Mouse (Mus musculus): ENCODE data around the gene Ssr1. TPM values are rescaled to one million over a fixed set of nuclear protein-coding genes. Genes with fewer than 3 reads are reported as not detected.
A peak's percentile ranks its signal among the peaks of the same experiment; 100 is the strongest.

Gene Ssr1
- polyA plus RNA-seq (2014; fragmentation: Nextera tagmentation; extraction: Ambion mirVana), result 121 and 124 TPM in 2 replicates

DNA sequence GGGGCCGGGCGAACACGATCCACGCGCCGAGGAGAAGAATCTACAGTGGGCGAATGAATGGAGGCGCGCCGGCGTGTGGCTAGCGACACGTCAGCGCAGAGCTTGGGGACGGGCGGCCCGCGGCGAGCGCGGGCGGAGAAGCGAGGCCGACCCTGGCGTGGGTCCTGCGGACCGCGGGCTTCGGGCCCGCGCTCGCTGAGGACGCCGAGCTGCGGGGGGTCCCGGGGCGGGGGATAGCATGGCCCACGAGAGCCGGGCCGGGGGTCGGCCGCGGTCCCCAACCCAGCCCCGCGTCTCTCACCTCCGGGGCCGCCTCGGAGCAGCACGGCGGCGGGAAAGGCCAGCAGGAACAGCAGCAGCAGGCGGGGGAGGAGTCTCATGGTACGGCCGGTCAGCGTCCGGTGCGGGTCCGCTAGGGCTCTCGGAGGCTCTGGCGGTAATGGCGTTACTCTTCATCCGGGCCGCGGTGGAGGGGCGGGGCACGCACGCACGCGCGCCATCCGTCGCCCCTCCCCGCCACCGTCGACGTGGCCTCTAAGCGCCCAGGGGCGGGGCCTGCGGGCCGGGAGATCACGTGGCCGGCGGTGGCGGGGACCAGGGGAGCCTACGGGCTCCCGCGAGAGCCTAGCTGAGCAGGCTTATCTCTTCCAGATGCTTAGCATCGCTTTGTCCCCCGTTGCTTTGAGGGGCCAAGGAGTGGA lies at the start of gene Ssr1:
Gene Ssr1 (minus strand): TSS at position 514 of the 701 bp plus-strand sequence.
- Histone ChIP-seq H3K4me3 (ENCODE audit: low read depth, low read length) (peak within 1 kb of the TSS; percentile 97), H3K27ac (ENCODE audit: low read depth) (peak within 1 kb of the TSS; percentile 92), H3K4me2 (ENCODE audit: low read length) (peak within 1 kb of the TSS; percentile 88), H3K27me3 (replicated peaks; ENCODE audit: control insufficient read depth, insufficient read depth, low read length) (no peaks in the 10 kb centered on the region), H3K9me3 (ENCODE audit: control insufficient read depth, low read length) (no peaks in the 10 kb centered on the region), H3K4me1 (replicated peaks; ENCODE audit: control insufficient read depth, insufficient read depth, low read length) (peaks cover 5% of the 10 kb centered on the region; the same call in 1 of the 2 replicates), H3K9ac (ENCODE audit: low read length) (peak within 1 kb of the TSS; percentile 97), H3K36me3 (ENCODE audit: control insufficient read depth, insufficient read depth, low read length) (peaks cover 27% of the 10 kb centered on the region)
- ATAC-seq (replicated peaks; ENCODE audit: low FRiP score, low TSS enrichment, low read depth), result peak; percentile 96
- DNase-seq (ENCODE audit: low spot score), result peak; percentile 93
- WGBS, result under 1% methylated on average over 89 of the region's 89 CpGs

GRCm38 (mm10) chr13:38037811-38038210 lies 43.8 kb upstream of the Ssr1 start:
- H3K4me2 ChIP-seq (ENCODE audit: low read length), result peak overlapping the region; percentile 100
- no peaks in the 10 kb centered on the region for H3K9me3 ChIP-seq (ENCODE audit: control insufficient read depth, low read length)
- ATAC-seq (replicated peaks; ENCODE audit: low FRiP score, low TSS enrichment, low read depth) (no peak), DNase-seq (ENCODE audit: low spot score) (no peak)
- H3K27ac ChIP-seq (ENCODE audit: low read depth), result no peak overlapping the region
- H3K36me3 ChIP-seq (ENCODE audit: control insufficient read depth, insufficient read depth, low read length), result peaks cover 32% of the 10 kb centered on the region
- peaks cover 11% of the 10 kb centered on the region for H3K4me1 ChIP-seq (replicated peaks; ENCODE audit: control insufficient read depth, insufficient read depth, low read length)
- peak overlapping the region; percentile 81 for H3K4me3 ChIP-seq (ENCODE audit: low read depth, low read length)
- WGBS, result 36% methylated on average over 12 of the region's 12 CpGs
- H3K27me3 ChIP-seq (replicated peaks; ENCODE audit: control insufficient read depth, insufficient read depth, low read length), result no peaks in the 10 kb centered on the region
- peak overlapping the region; percentile 80 for H3K9ac ChIP-seq (ENCODE audit: low read length)

GRCm38 (mm10) chr13:38037044-38037687 lies 43.1 kb upstream of the Ssr1 start, which contains the start of gene Cage1:
Gene Cage1 (minus strand): TSS chr13:38037069.
- Histone ChIP-seq H3K36me3 (ENCODE audit: control insufficient read depth, insufficient read depth, low read length) (peaks cover 26% of the 10 kb centered on the region), H3K4me1 (replicated peaks; ENCODE audit: control insufficient read depth, insufficient read depth, low read length) (peaks cover 11% of the 10 kb centered on the region), H3K4me2 (ENCODE audit: low read length) (peak within 1 kb of the TSS; percentile 100), H3K27me3 (replicated peaks; ENCODE audit: control insufficient read depth, insufficient read depth, low read length) (no peaks in the 10 kb centered on the region), H3K9ac (ENCODE audit: low read length) (peak within 1 kb of the TSS; percentile 80), H3K27ac (ENCODE audit: low read depth) (peak within 1 kb of the TSS; percentile 76), H3K4me3 (ENCODE audit: low read depth, low read length) (peak within 1 kb of the TSS; percentile 81), H3K9me3 (ENCODE audit: control insufficient read depth, low read length) (no peaks in the 10 kb centered on the region)
- peak; percentile 94 for ATAC-seq (replicated peaks; ENCODE audit: low FRiP score, low TSS enrichment, low read depth)
- peak; percentile 99 for DNase-seq (ENCODE audit: low spot score)
- under 1% methylated on average over 47 of the region's 47 CpGs for WGBS

DNA sequence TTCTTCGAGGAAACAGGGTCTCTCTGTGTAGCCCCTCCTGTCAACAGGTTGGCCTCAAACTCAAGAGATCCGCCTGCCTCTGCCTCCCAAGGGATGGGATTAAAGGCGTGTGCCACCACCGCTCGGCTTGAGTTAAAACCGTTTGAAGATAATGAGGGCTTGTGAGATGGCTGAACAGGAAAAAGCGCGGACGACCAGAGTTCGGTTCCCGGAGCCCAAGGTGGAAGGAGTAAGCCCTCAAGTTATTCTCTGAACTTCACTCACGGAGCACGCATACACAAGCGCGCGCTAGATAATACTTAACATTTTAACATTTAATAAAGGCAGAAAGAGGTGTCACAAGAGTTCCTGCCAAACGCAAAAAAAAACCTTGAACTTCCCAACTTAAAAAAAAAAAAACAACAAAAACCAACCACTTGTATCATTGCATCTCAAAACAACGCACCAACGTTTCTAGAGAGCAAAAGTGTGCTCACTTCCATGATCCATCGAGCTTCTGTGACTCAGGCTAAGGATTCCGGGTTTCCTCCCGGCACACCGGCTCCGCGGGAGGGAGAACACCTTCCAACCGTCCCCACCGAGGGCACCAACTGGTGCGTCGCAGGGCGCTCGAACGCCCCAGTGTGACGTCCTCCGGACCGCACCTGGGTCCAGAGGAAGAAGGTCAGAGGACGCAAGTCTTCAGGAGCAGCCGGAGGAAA lies 42.5 kb upstream of the Ssr1 start, which contains the start of gene Riok1:
Gene Riok1 (plus strand): TSS at position 653 of the 701 bp plus-strand sequence.
- Histone ChIP-seq H3K4me2 (ENCODE audit: low read length) (peak within 1 kb of the TSS; percentile 100), H3K4me3 (ENCODE audit: low read depth, low read length) (peak within 1 kb of the TSS; percentile 81), H3K4me1 (replicated peaks; ENCODE audit: control insufficient read depth, insufficient read depth, low read length) (peaks cover 11% of the 10 kb centered on the region), H3K9ac (ENCODE audit: low read length) (peak within 1 kb of the TSS; percentile 80), H3K27ac (ENCODE audit: low read depth) (peak within 1 kb of the TSS; percentile 76), H3K27me3 (replicated peaks; ENCODE audit: control insufficient read depth, insufficient read depth, low read length) (no peaks in the 10 kb centered on the region), H3K9me3 (ENCODE audit: control insufficient read depth, low read length) (no peaks in the 10 kb centered on the region), H3K36me3 (ENCODE audit: control insufficient read depth, insufficient read depth, low read length) (peaks cover 19% of the 10 kb centered on the region)
- ATAC-seq (replicated peaks; ENCODE audit: low FRiP score, low TSS enrichment, low read depth) (peak; percentile 68), DNase-seq (ENCODE audit: low spot score) (no peak)
- 11% methylated on average over 37 of the region's 37 CpGs for WGBS

GRCm38 (mm10) chr13:38028407-38028806 lies 34.4 kb upstream of the Ssr1 start:
- Histone ChIP-seq H3K27ac (ENCODE audit: low read depth) (no peak overlapping the region), H3K4me1 (replicated peaks; ENCODE audit: control insufficient read depth, insufficient read depth, low read length) (no peaks in the 10 kb centered on the region), H3K9ac (ENCODE audit: low read length) (no peak overlapping the region), H3K4me2 (ENCODE audit: low read length) (no peak overlapping the region), H3K36me3 (ENCODE audit: control insufficient read depth, insufficient read depth, low read length) (no peaks in the 10 kb centered on the region), H3K9me3 (ENCODE audit: control insufficient read depth, low read length) (no peaks in the 10 kb centered on the region), H3K27me3 (replicated peaks; ENCODE audit: control insufficient read depth, insufficient read depth, low read length) (no peaks in the 10 kb centered on the region), H3K4me3 (ENCODE audit: low read depth, low read length) (no peak overlapping the region)
- 78% methylated on average over 4 of the region's 4 CpGs for WGBS
- ATAC-seq (replicated peaks; ENCODE audit: low FRiP score, low TSS enrichment, low read depth) (no peak), DNase-seq (ENCODE audit: low spot score) (no peak)

DNA sequence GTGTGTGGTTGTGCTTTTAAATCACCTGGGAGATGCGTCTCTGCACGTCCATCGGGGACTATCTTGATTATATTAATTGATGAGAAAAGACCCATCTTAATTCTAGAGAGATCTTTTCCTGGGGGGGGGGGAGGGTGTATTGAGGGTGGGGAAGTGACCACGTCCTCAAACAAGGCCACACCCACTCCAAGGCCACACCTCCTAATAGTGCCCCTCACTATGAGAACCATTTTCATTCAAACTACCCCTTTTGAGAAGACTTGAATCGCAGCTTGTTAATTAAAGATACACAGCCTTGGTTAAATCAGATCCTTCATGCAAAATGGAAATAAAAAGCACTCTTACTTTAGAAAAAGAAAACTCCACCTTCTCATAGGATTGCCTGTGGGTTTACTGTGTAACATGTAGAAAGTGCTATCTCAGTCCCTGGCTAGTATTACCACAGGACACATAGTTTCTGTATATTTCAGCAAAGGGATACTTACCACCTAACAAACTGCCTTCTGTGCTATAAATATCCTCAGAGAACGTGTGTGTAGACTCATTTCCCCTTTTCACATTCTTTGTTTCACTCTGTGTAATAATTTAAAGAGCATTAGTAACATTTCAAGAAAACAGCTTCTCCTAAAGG lies 33.7 kb upstream of the Ssr1 start:
- no peak overlapping the region for H3K9ac ChIP-seq (ENCODE audit: low read length)
- no peak for ATAC-seq (replicated peaks; ENCODE audit: low FRiP score, low TSS enrichment, low read depth)
- WGBS, result 68% methylated on average over 6 of the region's 6 CpGs
- H3K27me3 ChIP-seq (replicated peaks; ENCODE audit: control insufficient read depth, insufficient read depth, low read length), result no peaks in the 10 kb centered on the region
- DNase-seq (ENCODE audit: low spot score), result no peak
- no peak overlapping the region for H3K27ac ChIP-seq (ENCODE audit: low read depth)
- no peak overlapping the region for H3K4me3 ChIP-seq (ENCODE audit: low read depth, low read length)
- H3K9me3 ChIP-seq (ENCODE audit: control insufficient read depth, low read length), result no peaks in the 10 kb centered on the region
- no peaks in the 10 kb centered on the region for H3K4me1 ChIP-seq (replicated peaks; ENCODE audit: control insufficient read depth, insufficient read depth, low read length)
- H3K4me2 ChIP-seq (ENCODE audit: low read length), result no peak overlapping the region
- H3K36me3 ChIP-seq (ENCODE audit: control insufficient read depth, insufficient read depth, low read length), result no peaks in the 10 kb centered on the region

DNA sequence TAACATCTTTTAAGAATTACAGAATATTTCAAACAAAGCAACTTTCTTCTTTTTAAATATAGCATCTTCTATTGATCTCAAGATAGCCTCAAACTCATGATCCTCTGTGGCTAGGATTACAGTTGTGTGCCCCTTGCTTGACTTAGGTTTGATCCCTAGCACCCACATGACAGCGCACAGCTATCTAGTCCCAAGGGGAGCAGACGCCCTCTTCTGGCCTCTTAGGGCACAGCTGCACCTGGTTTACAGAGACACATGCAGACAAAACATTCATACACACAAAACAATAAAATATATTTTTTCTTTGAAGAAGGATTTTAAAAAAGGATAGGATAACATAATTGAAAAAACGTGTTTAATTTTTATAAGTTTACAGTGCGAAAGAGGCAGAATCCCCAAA lies 31.9 kb upstream of the Ssr1 start:
- Histone ChIP-seq H3K36me3 (ENCODE audit: control insufficient read depth, insufficient read depth, low read length) (no peaks in the 10 kb centered on the region), H3K27ac (ENCODE audit: low read depth) (no peak overlapping the region), H3K9me3 (ENCODE audit: control insufficient read depth, low read length) (no peaks in the 10 kb centered on the region), H3K9ac (ENCODE audit: low read length) (no peak overlapping the region), H3K4me3 (ENCODE audit: low read depth, low read length) (no peak overlapping the region), H3K4me1 (replicated peaks; ENCODE audit: control insufficient read depth, insufficient read depth, low read length) (no peaks in the 10 kb centered on the region), H3K4me2 (ENCODE audit: low read length) (no peak overlapping the region), H3K27me3 (replicated peaks; ENCODE audit: control insufficient read depth, insufficient read depth, low read length) (no peaks in the 10 kb centered on the region)
- 43% methylated on average over 4 of the region's 4 CpGs for WGBS
- ATAC-seq (replicated peaks; ENCODE audit: low FRiP score, low TSS enrichment, low read depth) (no peak), DNase-seq (ENCODE audit: low spot score) (no peak)

DNA sequence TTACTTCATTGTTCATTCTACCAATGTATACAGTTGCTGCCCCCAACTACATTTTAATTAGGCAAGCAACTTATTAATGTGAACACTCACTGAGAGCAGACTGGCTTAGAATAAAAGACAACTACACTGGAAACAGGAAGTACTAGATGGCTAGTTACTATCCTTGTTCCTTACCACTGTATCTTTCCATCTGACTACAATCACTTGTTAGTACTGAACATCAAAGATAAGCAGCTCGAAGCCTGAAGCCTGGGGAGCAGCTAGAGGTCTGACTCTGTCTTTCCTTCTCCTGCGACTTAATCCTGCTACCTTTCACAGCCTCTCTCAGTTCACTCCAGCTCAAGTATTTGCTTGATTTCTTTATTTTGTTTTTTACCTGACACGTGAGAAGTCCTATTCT lies 24.8 kb upstream of the Ssr1 start:
- 71% methylated on average over 3 of the region's 3 CpGs for WGBS
- H3K27me3 ChIP-seq (replicated peaks; ENCODE audit: control insufficient read depth, insufficient read depth, low read length), result no peaks in the 10 kb centered on the region
- no peak overlapping the region for H3K4me3 ChIP-seq (ENCODE audit: low read depth, low read length)
- no peak overlapping the region for H3K9ac ChIP-seq (ENCODE audit: low read length)
- H3K9me3 ChIP-seq (ENCODE audit: control insufficient read depth, low read length), result 0 out of 2 replicates have a peak, but pooled peaks cover 3% of the 10 kb centered on the region
- DNase-seq (ENCODE audit: low spot score) (no peak), ATAC-seq (replicated peaks; ENCODE audit: low FRiP score, low TSS enrichment, low read depth) (no peak)
- no peak overlapping the region for H3K4me2 ChIP-seq (ENCODE audit: low read length)
- H3K4me1 ChIP-seq (replicated peaks; ENCODE audit: control insufficient read depth, insufficient read depth, low read length), result no peaks in the 10 kb centered on the region
- H3K36me3 ChIP-seq (ENCODE audit: control insufficient read depth, insufficient read depth, low read length), result no peaks in the 10 kb centered on the region
- H3K27ac ChIP-seq (ENCODE audit: low read depth), result no peak overlapping the region

Data from intestine, embryonic 14.5 days (tissue).